Mouse (Mus musculus): ENCODE measurements around the gene Trim38. TPM values are rescaled to one million over a fixed set of nuclear protein-coding genes. Genes with fewer than 3 reads are reported as not detected.
A peak's percentile ranks its signal among the peaks of the same experiment; 100 is the strongest.

Gene Trim38
- total RNA-seq, 1 experiment = 0.40 TPM

- Histone ChIP-seq H3K36me3 (ENCODE audit: control insufficient read depth, insufficient read depth, low read length, poor library complexity, severe bottlenecking) (no peaks in the 10 kb centered on the region), H3K4me1 (ENCODE audit: control insufficient read depth in 2 of 2, insufficient read depth in 2 of 2, low read length in 2 of 2, poor library complexity in 1 of 2) (peaks cover 0 to 2% of the 10 kb centered on the region in 2 experiments; a peak in 3 of 4 replicates), H3K9me3 (ENCODE audit: control insufficient read depth, insufficient read depth, low read depth, low read length) (no peaks in the 10 kb centered on the region), H3K27ac (ENCODE audit: insufficient read depth, low read depth, low read length, poor library complexity, severe bottlenecking) (no peak overlapping the region), H3K9ac (ENCODE audit: insufficient read depth, low read depth, low read length, poor library complexity, severe bottlenecking) (no peak overlapping the region; the same call in 1 of the 2 replicates), H3K4me3 (ENCODE audit: insufficient read depth in 1 of 2, low read depth in 1 of 2, low read length in 2 of 2, poor library complexity in 1 of 2, severe bottlenecking in 1 of 2) (no peak overlapping the region)
- TF ChIP-seq ZC3H11A (IDR thresholded peaks at IDR 0.05; ENCODE audit: borderline replicate concordance, low read depth, low read length) (no peak), HCFC1 (IDR thresholded peaks at IDR 0.05; ENCODE audit: borderline replicate concordance, insufficient read depth, low read length) (no peak), MAFK (IDR thresholded peaks at IDR 0.05; ENCODE audit: insufficient read depth, low read depth, low read length) (no peak), ZNF384 (IDR thresholded peaks at IDR 0.05; ENCODE audit: low read depth, low read length) (no peak)
- DNase-seq (ENCODE audit: low read depth, low spot score) = no peak
- in situ Hi-C loops (cut with MboI; ENCODE audit: low sequenced_read_pairs in 2 of 2, unreplicated experiment in 2 of 2) = loop anchor here in 1 of 2 experiments (25.0 kb wide), 1 partner anchor 1732 kb away; the partner anchor contains the start of genes Hist1h2ag, Hist1h2ah, Hist1h2bj and Hist1h2bk
Measured at GRCm38 (mm10) chr13:23768834-23769397, 797 bp upstream of the Trim38 start.

GRCm38 (mm10) chr13:23772561-23773313 is 3.0 kb downstream of the Trim38 start:
- DNase-seq (ENCODE audit: low read depth, low spot score) = peak; percentile 84
- no peak for TF ChIP-seq ZC3H11A (IDR thresholded peaks at IDR 0.05; ENCODE audit: borderline replicate concordance, low read depth, low read length)
- no peak for TF ChIP-seq CHD2 (IDR thresholded peaks at IDR 0.05; ENCODE audit: low read depth, low read length)
- TF ChIP-seq MAFK (IDR thresholded peaks at IDR 0.05; ENCODE audit: insufficient read depth, low read depth, low read length) = no peak
- TF ChIP-seq HCFC1 (IDR thresholded peaks at IDR 0.05; ENCODE audit: borderline replicate concordance, insufficient read depth, low read length) = no peak
- no peak for TF ChIP-seq ZNF384 (IDR thresholded peaks at IDR 0.05; ENCODE audit: low read depth, low read length)
- Histone ChIP-seq H3K36me3 (ENCODE audit: control insufficient read depth, insufficient read depth, low read length, poor library complexity, severe bottlenecking) (no peaks in the 10 kb centered on the region), H3K4me3 (ENCODE audit: insufficient read depth in 1 of 2, low read depth in 1 of 2, low read length in 2 of 2, poor library complexity in 1 of 2, severe bottlenecking in 1 of 2) (no peak overlapping the region), H3K4me1 (ENCODE audit: control insufficient read depth in 2 of 2, insufficient read depth in 2 of 2, low read length in 2 of 2, poor library complexity in 1 of 2) (peaks cover 0 to 2% of the 10 kb centered on the region in 2 experiments; a peak in 3 of 4 replicates), H3K9me3 (ENCODE audit: control insufficient read depth, insufficient read depth, low read depth, low read length) (no peaks in the 10 kb centered on the region), H3K9ac (ENCODE audit: insufficient read depth, low read depth, low read length, poor library complexity, severe bottlenecking) (no peak overlapping the region), H3K27ac (ENCODE audit: insufficient read depth, low read depth, low read length, poor library complexity, severe bottlenecking) (no peak overlapping the region)
- in situ Hi-C loops (cut with MboI; ENCODE audit: low sequenced_read_pairs in 2 of 2, unreplicated experiment in 2 of 2) = loop anchor here in 1 of 2 experiments (25.0 kb wide), 1 partner anchor 1735 kb away; the partner anchor contains the start of genes Hist1h2ag, Hist1h2ah, Hist1h2bj and Hist1h2bk

- no peak for TF ChIP-seq HCFC1 (IDR thresholded peaks at IDR 0.05; ENCODE audit: borderline replicate concordance, insufficient read depth, low read length)
- peak; percentile 76 for TF ChIP-seq ZNF384 (IDR thresholded peaks at IDR 0.05; ENCODE audit: low read depth, low read length)
- no peak for TF ChIP-seq CHD2 (IDR thresholded peaks at IDR 0.05; ENCODE audit: low read depth, low read length)
- TF ChIP-seq MAFK (IDR thresholded peaks at IDR 0.05; ENCODE audit: insufficient read depth, low read depth, low read length) = 0 out of 2 replicates have a peak, but pooled peaks have one; percentile 33
- TF ChIP-seq ZC3H11A (IDR thresholded peaks at IDR 0.05; ENCODE audit: borderline replicate concordance, low read depth, low read length) = no peak
- H3K4me3 ChIP-seq (ENCODE audit: insufficient read depth in 1 of 2, low read depth in 1 of 2, low read length in 2 of 2, poor library complexity in 1 of 2, severe bottlenecking in 1 of 2) = no peak overlapping the region
- in situ Hi-C loops (cut with MboI; ENCODE audit: low sequenced_read_pairs in 2 of 2, unreplicated experiment in 2 of 2) = loop anchor here in 1 of 2 experiments (25.0 kb wide), 1 partner anchor 534 kb away; no protein-coding TSS in a partner anchor
- no peaks in the 10 kb centered on the region for H3K9me3 ChIP-seq (ENCODE audit: control insufficient read depth, insufficient read depth, low read depth, low read length)
- peaks cover 0 to 1% of the 10 kb centered on the region in 2 experiments; a peak in 1 of 4 replicates for H3K4me1 ChIP-seq (ENCODE audit: control insufficient read depth in 2 of 2, insufficient read depth in 2 of 2, low read length in 2 of 2, poor library complexity in 1 of 2)
- H3K36me3 ChIP-seq (ENCODE audit: control insufficient read depth, insufficient read depth, low read length, poor library complexity, severe bottlenecking) = no peaks in the 10 kb centered on the region
- H3K9ac ChIP-seq (ENCODE audit: insufficient read depth, low read depth, low read length, poor library complexity, severe bottlenecking) = no peak overlapping the region
- no peak overlapping the region for H3K27ac ChIP-seq (ENCODE audit: insufficient read depth, low read depth, low read length, poor library complexity, severe bottlenecking)
- DNase-seq (ENCODE audit: low read depth, low spot score) = no peak
Measured at GRCm38 (mm10) chr13:23778339-23778738, 8.6 kb downstream of the Trim38 start.

- Histone ChIP-seq H3K27ac (ENCODE audit: insufficient read depth, low read depth, low read length, poor library complexity, severe bottlenecking) (no peak overlapping the region), H3K4me3 (ENCODE audit: insufficient read depth in 1 of 2, low read depth in 1 of 2, low read length in 2 of 2, poor library complexity in 1 of 2, severe bottlenecking in 1 of 2) (no peak overlapping the region; a peak in 1 of 4 replicates), H3K36me3 (ENCODE audit: control insufficient read depth, insufficient read depth, low read length, poor library complexity, severe bottlenecking) (no peaks in the 10 kb centered on the region), H3K9me3 (ENCODE audit: control insufficient read depth, insufficient read depth, low read depth, low read length) (no peaks in the 10 kb centered on the region), H3K4me1 (ENCODE audit: control insufficient read depth in 2 of 2, insufficient read depth in 2 of 2, low read length in 2 of 2, poor library complexity in 1 of 2) (no peaks in the 10 kb centered on the region), H3K9ac (ENCODE audit: insufficient read depth, low read depth, low read length, poor library complexity, severe bottlenecking) (no peak overlapping the region)
- DNase-seq (ENCODE audit: low read depth, low spot score) = no peak
- TF ChIP-seq ZC3H11A (IDR thresholded peaks at IDR 0.05; ENCODE audit: borderline replicate concordance, low read depth, low read length) (no peak), ZNF384 (IDR thresholded peaks at IDR 0.05; ENCODE audit: low read depth, low read length) (no peak), CHD2 (IDR thresholded peaks at IDR 0.05; ENCODE audit: low read depth, low read length) (no peak), HCFC1 (IDR thresholded peaks at IDR 0.05; ENCODE audit: borderline replicate concordance, insufficient read depth, low read length) (no peak), MAFK (IDR thresholded peaks at IDR 0.05; ENCODE audit: insufficient read depth, low read depth, low read length) (no peak)
- in situ Hi-C loops (cut with MboI; ENCODE audit: low sequenced_read_pairs in 2 of 2, unreplicated experiment in 2 of 2) = loop anchor here in 1 of 2 experiments (25.0 kb wide), 1 partner anchor 533 kb away; no protein-coding TSS in a partner anchor
Measured at GRCm38 (mm10) chr13:23779025-23779424, 9.3 kb downstream of the Trim38 start.

All from ES-E14 (cell line).